Mouse (Mus musculus): ENCODE results near the gene A930033H14Rik. TPM values are rescaled to one million over a fixed set of nuclear protein-coding genes. Genes with fewer than 3 reads are reported as not detected.
A peak's percentile ranks its signal among the peaks of the same experiment; 100 is the strongest.

Gene A930033H14Rik
- total RNA-seq, 4 experiments from 2014 or later = 5.0 to 6.5 (median 5.7) TPM

GRCm38 (mm10) chr10:69237185-69237584 is 24.3 kb upstream of the A930033H14Rik start:
- DNase-seq (ENCODE audit: low spot score in 2 of 2) = no peak

GRCm38 (mm10) chr10:69225951-69226350 is 13.1 kb upstream of the A930033H14Rik start:
- no peak for DNase-seq (ENCODE audit: low spot score in 2 of 2)

GRCm38 (mm10) chr10:69225471-69225870 is 12.6 kb upstream of the A930033H14Rik start:
- DNase-seq (ENCODE audit: low spot score in 2 of 2) = no peak

DNA sequence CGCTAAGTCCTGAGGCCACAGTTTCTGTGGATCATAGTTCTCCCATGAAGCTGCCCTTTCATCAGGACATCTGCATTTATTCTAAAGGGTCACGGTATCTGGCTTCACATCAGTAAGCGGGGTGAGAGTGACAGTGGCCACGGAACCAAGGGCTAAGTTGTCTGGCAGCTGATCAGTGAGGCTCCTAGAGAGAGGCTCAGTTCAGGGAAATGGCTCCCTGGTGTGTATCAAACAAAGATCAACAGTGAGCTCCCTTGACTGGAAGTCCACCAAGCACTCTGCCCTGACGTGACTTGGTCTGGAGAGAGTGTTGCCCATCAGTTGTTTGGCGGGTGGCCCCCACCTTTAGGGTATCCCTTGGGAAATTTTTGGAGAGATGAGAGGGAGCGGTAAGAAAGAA is 11.4 kb upstream of the A930033H14Rik start:
- no peak for DNase-seq (ENCODE audit: low spot score in 2 of 2)

DNA sequence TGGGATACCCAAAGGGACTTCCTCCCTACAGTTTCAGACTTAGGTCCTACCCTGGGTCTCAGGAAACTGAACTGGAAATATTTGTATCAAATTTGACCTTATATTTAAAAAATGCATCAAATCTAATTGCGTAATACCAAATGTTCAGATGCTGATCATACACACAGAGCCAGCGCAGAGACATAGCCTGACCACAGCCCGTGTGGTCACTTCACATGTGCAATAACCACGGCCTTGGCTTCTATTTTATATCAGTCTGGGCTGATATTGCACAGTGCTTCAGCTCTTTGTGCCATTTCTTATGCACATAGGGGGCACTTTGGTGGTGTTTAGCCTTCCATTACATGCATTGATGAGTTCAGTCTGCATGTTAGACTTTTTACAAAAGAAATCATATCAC is 10.3 kb upstream of the A930033H14Rik start:
- DNase-seq (ENCODE audit: low spot score in 2 of 2) = no peak

DNA sequence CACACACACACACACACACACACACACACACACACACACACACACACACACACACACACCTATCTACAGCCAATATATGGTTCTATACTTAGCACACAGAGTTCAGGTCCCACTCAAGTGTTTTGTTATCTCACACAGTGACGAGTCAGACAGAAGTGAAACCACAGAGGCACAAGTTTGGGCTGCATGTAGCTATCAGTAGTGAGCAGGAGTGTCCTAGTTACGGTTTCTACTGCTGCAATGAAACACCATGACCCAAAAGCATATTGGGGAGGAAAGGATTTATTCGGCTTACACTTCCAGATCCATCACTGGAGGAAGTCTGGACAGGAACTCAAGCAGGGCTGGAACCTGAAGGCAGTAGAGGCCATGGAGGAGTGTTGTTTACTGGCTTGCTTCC is 9.1 kb upstream of the A930033H14Rik start:
- DNase-seq (ENCODE audit: low spot score in 2 of 2) = no peak

DNA sequence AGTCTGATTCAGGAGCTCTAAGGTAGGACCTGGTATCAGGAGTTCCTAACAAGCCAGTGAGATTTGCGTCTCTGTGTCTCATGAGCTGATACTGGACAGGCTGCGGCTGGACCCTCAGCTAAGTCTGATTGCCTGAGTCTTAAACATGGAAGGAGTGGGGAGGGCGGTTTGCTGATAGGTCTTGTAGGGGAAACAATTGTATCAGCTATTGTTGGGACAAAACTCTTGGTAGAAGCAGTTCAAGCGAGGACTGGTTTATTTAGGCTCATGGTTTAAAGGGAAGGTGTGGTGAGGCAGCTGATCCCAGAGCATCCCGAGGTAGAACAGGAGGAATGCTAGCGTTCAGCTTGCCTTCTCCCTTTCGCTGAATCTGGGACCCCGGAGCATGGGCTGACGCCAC is 8.2 kb upstream of the A930033H14Rik start:
- no peak for DNase-seq (ENCODE audit: low spot score in 2 of 2)

DNA sequence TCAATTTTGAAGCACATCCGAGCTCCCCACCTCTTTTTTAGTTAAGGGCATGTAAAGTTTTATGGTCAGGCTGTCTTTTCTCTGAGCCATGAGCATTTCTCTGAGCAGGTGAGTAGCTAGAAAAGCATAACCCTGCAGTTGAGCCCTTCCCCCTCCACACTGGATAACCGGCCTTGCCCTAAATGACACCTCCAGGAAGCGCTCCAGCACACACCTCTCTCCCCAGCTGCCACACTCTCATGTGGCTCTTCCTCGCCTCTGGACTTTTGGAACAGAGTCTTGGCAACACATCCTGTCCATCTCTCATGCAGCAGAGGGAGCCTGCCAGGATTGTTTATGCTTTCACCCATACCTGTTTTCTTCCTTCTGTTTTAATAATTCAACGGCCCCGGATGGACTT is 7.4 kb upstream of the A930033H14Rik start:
- DNase-seq (ENCODE audit: low spot score in 2 of 2) = peak in 1 of 2 experiments; percentile 58

- DNase-seq (ENCODE audit: low spot score in 2 of 2) = no peak
Observed at GRCm38 (mm10) chr10:69219289-69219626, 6.4 kb upstream of the A930033H14Rik start.

DNA sequence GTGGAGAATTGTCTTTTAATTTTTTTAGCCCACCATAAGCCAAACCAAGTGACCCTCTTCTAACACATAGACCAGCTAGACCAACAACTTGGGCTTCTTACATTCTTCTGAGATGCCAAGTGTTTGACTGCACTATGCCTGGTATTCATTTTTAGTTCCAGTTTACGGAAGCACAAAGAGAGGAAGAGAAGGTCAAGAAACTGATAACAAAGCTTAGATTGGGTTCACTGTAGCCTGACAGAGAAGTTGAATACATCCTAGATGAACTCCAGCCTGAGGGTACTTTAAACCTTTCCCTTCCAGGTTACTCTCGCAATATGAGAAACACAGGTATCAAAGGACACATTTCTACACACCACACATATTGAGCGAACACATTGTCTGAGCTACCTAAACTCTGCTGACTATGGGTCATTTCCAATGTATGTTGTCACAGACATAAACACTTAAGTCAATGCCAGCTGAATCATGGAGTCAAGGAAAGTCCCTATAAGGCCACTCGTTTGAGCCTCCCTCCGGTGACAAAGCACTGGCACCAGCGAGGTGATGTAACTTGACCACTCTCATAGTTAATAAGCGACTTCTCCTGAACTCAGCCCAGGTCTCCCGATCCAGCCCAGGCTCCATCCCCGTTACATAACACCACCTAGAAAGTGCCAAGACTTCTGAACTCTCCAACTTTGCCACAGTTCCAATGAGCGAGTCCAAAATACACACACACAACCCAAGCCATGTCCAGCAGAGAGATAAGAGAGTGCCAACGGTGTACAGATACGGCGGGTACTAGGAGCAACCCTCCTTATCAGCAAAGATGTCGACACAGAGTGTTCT is 5.8 kb upstream of the A930033H14Rik start:
- peak; percentile 46 to 77 for DNase-seq (ENCODE audit: low spot score in 2 of 2)

GRCm38 (mm10) chr10:69217127-69217690 is 4.3 kb upstream of the A930033H14Rik start:
- DNase-seq (ENCODE audit: low spot score in 2 of 2) = no peak

DNA sequence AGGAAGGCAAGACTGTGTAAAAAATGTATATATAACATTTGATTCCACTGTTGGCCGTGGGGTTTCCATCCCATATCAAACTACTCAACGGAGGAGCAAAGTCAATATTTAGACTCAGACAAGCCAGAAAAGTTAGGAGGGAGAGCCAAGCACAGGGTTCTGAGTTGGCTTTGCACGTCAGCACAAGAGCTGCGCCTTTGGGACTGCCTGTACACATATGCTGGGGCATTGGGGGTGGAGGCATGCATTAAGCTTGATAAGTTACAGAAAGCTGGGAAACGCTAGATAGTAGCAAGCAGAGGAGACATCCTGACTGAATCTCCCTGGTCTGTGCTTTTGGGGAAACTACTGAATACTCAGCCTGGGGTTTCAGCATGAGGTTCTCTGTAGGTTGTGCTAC is 1.1 kb upstream of the A930033H14Rik start:
- DNase-seq (ENCODE audit: low spot score in 2 of 2) = no peak

- no peak for DNase-seq (ENCODE audit: low spot score in 2 of 2)
Observed at GRCm38 (mm10) chr10:69213451-69213877, 566 bp upstream of the A930033H14Rik start.

- peak in 1 of 2 experiments; percentile 50 for DNase-seq (ENCODE audit: low spot score in 2 of 2)
Observed at GRCm38 (mm10) chr10:69211976-69212375, 922 bp downstream of the A930033H14Rik start.

- no peak for DNase-seq (ENCODE audit: low spot score in 2 of 2)
Observed at GRCm38 (mm10) chr10:69211560-69211959, 1.3 kb downstream of the A930033H14Rik start.

DNA sequence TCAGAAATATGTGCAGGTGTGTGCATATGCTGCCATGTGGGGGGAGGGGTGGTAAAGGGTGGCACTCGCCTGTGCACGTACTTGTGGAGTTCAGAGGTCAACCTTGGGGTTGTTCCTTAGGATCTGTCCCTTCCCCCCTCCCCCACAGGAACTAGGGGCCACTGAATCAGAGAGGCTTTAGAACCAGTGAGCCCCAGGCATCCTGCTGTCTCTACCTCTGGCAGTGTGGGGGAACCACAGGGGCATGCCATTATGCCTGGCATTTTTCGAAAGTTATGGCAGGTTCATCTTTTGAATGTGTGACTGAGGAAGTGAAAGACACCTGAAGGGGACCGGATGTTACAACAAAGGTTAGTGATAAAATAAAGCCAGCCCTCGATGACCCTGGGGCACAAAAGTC is 2.2 kb downstream of the A930033H14Rik start:
- no peak for DNase-seq (ENCODE audit: low spot score in 2 of 2)

DNA sequence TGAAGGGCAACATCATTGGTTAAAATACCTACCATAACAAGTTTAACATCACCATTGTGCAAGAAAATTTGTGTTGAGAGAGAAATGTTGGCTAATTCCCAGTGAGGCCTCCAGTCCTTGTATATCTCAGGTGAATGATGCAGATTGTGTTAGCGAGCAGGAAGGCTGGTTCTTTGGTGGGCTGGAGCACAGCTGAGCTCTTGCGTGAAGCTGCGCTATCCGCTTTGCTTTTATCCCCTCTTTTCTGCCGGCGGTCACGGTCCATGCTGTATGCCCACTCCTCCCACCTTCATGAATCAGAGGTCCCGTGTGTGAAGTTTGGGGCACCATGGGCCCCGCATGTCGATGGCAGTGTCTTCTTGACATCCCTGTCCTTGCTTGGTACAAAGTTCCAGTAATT is 2.9 kb downstream of the A930033H14Rik start:
- DNase-seq (ENCODE audit: low spot score in 2 of 2) = no peak

GRCm38 (mm10) chr10:69208705-69209104 is 4.2 kb downstream of the A930033H14Rik start:
- DNase-seq (ENCODE audit: low spot score in 2 of 2) = no peak

GRCm38 (mm10) chr10:69207981-69208630 is 4.8 kb downstream of the A930033H14Rik start:
- peak in 1 of 2 experiments; percentile 76 for DNase-seq (ENCODE audit: low spot score in 2 of 2)

DNA sequence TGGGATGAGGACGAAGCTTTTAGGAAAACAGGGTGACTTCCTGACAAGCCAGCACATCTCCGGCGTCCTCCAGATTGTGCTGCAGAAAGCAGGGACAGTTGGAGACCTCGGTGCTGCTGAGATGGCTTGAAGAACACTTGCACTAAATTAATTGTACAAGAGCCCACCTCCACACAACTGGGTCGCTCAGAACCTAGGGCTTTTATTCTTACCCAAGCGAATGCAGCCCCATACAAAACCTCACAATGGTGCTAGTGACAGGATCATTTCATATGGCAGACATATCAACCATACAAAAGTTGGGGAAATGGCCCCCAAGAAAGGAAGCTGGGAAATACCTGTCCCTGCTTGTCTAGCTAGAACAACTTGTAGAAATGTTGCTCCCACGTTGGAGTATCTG is 5.4 kb downstream of the A930033H14Rik start:
- no peak for DNase-seq (ENCODE audit: low spot score in 2 of 2)

DNA sequence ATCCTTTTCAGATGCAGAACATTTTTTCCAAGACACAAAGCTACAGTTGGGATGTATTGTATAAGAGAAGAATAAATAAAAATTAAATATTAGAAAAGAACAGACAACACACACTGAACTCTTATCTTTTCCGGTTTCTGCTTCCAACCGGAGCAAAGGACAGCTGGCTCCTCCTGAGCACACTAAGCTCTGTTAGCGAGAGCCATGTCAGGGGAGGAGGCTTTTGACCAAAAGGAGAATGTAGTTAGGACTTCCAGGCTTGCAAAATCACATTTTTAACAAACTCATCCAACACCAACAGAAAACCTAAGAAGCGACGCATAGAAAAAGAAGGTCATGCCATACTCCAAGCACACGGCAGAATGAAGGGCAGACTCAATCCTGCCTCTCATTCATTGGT is 6.8 kb downstream of the A930033H14Rik start:
- no peak for DNase-seq (ENCODE audit: low spot score in 2 of 2)

DNA sequence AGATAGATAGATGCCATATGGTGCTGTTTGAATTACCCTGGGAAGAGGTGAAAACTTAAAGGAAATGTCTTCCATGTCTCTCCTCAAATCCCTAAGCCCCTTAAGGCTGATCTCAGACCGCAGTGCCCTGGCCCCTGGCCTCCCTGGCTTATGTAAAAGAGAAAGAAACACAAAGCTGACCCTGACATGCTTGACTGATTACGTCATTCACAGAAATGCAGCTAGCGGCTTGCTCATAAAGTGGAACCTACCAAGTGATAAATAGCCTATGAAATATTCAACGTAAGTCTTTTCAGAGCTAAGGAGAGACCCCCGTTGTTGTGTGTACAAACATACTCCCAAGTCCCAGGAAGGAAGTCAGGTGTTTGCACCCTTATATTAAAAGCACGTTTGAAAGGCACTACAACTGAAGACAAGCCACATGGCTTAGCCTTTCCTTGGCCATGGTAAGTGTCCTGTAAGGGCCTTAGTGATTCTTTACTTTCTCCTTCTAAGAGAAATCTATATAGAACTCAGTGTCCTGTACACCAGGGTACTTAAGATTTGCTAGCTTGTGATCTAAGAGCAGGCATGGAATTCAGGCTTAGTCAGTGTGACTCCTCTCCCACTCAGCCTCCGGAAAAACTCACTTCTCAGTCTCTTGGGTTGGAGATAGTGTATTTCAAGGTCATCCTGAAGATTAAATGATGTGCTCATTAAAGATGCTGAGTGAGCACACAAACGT is 8.1 kb downstream of the A930033H14Rik start:
- DNase-seq (ENCODE audit: low spot score in 2 of 2) = no peak

All from gastrocnemius, adult 8-10 months (tissue).